Mouse (Mus musculus): ENCODE measurements at regions not wholly inside any gene's neighbourhood (a gene's known extent, or its start where the extent isn't known, plus 50 kb on each side); places are given as distances from the start of the nearest gene placed in this dataset.

DNA sequence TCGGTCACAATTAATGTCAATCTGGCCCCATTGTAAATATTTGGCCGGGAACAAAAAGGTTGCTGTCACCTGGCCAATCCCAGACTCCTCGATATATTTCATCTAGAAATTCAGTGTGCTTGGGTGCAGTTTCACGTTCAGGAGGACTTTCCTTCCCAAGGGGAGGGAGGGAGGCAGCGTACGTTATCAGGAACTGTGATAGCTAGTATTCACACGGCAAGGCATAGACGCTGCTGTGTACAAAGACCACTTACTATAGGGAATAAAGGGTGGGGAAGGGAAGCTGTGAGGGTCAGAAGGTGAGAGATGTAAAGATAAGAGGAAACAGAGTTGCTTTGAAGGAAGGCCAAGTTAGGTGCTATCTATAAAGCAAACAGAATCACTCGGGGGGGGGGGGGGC lies 132.7 kb upstream of the Sox9 start:
- peak; percentile 12 for DNase-seq

DNA sequence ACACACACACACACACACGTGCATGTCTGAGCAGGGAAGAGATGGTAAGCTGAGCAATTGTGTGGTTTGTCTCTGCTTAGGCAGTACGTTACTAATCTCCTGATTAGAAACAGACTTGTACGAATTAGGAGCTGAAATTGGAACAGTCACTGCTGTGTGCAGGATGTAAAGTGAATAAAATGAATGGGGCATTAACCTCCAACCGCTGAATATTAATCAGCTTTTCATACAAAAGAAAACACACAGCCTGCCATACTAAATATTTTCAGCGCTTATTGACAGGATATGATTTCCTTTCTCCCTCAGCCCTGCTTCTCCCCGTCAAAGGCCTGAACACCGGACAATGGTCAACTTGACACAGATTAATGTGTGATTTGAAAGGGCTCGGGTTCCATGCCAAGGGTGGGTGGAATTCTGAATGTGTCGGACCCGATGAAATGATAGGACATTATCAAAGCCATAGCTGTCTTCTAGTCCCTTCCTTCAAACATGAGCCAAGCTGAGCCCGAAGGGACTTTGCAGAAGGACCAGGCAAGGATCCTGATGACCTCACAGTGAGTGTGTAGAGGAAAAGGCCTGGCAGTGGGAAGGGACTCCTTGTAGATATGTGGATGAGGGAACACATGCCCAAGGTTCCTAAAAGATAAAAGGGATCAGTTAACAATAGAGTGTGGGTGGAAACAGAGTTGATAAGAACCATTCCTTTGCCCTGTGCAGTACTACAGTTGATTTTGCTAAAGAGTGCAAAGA lies 124.4 kb upstream of the Sox9 start:
- DNase-seq, result peak; percentile 66

DNA sequence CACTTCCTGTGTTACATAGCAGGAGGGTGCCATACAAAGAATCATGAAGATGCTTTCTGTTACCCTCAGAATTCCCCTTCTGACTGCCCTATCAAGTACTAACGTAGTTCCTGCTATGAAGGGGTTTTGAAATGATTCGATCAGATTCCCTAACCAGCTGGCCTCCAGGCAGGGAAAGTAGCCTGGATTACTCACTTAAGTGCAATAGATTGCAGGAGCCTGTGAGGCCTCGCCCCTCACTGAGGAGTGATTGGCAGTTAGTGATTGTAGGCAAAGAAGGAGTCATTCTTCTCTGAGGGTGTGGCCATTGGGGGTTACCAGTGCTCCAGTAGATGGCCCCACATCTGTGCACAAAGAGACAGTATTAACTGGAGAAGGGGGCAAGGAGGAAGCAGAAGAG lies 122.1 kb upstream of the Sox9 start:
- DNase-seq, result no peak

- DNase-seq, result no peak
These were observed 120.6 kb upstream of the Sox9 start for GRCm38 (mm10) chr11:112661426-112661825.

GRCm38 (mm10) chr11:112667311-112667710 lies 114.7 kb upstream of the Sox9 start:
- no peak for DNase-seq

DNA sequence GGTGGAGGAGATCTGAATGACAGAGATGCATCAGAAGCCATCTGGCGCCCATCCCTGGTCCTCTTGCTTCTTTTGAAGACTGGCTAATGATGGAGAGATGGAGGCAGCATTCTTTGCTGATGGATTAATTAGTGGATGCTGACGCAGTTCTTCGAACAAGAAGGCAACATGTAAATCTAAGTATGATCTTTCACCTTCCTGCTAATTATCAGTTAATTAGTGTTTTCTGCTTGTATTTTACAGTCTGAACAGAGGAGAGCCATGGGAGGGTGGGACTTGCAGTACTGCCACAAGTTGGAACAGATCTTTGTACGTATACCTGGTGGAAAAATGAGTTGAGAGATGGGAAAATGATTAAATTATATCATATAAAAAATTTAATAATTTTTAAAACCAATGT lies 109.9 kb upstream of the Sox9 start:
- peak; percentile 47 for DNase-seq

DNA sequence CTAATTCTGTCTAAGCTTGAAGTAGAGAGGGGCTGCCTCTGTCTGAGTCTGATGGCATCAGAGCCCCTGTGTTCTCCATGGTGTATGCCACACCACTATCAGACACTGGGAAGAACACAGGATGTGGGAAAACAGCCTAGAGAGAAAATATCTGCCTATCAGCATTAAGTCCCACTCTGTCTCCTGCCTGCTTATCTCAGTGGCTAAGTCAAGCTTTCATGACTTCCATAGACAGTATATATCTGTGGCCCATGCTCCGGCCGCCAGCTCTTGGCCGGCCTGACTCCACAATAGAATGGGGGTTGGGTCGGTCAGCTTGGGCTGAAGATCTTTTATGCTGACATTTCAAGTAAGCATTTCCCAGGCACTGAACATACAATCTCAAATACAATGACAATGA lies 92.0 kb upstream of the Sox9 start:
- no peak for DNase-seq

GRCm38 (mm10) chr11:112706091-112706490 lies 75.9 kb upstream of the Sox9 start:
- no peak for DNase-seq

DNA sequence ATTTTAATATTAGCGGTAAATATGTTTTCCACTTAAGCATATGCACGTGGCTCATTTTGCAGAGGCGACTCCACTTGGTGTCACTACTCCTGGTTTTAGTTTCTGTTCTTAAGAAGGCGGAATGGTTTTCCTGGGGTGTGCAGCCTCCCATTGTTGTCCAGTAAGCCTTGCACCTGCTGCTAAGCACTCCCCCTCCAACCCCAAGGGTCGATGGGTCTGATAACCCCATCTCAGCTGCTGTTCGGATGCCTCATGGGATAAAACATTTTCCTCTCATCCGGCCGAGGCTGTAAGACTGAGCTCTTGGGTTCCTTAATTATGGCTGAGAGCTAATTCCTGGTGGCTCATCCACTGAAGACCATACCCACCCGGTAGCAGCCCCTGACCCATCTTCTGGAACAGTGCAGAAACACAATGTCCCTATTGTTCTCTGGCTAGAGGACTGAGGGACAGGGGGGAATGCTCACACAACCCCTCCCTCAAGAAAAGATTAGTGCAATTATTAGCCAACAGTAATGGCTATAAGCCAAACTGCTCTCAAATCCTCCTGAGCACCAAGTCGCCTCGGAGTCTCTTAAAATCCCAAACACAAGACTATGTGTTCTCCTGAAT lies 73.8 kb upstream of the Sox9 start:
- peak; percentile 98 for DNase-seq

DNA sequence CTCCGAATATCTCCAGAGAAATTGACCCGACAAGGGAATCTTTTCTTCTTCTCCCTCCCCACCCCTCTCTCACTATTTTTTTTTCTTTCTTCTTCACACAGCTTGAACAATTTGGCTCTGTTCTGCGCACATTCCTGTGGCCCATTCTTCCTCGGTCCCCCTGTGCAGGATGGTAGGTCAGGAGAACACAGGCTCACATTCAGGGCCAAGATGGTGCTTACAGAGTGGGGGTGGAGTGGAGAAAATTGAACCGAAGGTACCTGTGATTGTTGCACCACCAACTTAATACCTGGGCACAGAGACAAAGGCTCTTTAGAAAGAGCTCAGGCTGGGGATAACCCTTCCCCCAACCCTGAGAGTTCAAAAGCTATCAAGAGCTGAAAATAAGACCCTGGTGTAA lies 70.4 kb upstream of the Sox9 start:
- no peak for DNase-seq

GRCm38 (mm10) chr11:112718547-112718946 lies 63.5 kb upstream of the Sox9 start:
- DNase-seq, result no peak

- no peak for DNase-seq
These were observed 61.4 kb upstream of the Sox9 start for GRCm38 (mm10) chr11:112720652-112721051.

- DNase-seq, result no peak
These were observed 59.1 kb upstream of the Sox9 start for GRCm38 (mm10) chr11:112722936-112723335.

- DNase-seq, result no peak
These were observed 53.7 kb upstream of the Sox9 start for GRCm38 (mm10) chr11:112728154-112728952.
